Mouse (Mus musculus): ENCODE results near the gene Acbd6. TPM values are rescaled to one million over a fixed set of nuclear protein-coding genes. Genes with fewer than 3 reads are reported as not detected.

Gene Acbd6
- total RNA-seq, 4 experiments from 2014 or later, result 83.5 to 94.2 (median 89.7) TPM

- no peak for DNase-seq (ENCODE audit: low spot score in 2 of 2)
Observed at GRCm38 (mm10) chr1:155560021-155560420, 2.1 kb downstream of the Acbd6 start.

- DNase-seq (ENCODE audit: low spot score in 2 of 2), result no peak
Observed at GRCm38 (mm10) chr1:155560678-155561077, 2.8 kb downstream of the Acbd6 start.

- no peak for DNase-seq (ENCODE audit: low spot score in 2 of 2)
Observed at GRCm38 (mm10) chr1:155562206-155562605, 4.3 kb downstream of the Acbd6 start.

GRCm38 (mm10) chr1:155564741-155565140 lies 6.8 kb downstream of the Acbd6 start:
- DNase-seq (ENCODE audit: low spot score in 2 of 2), result no peak

- DNase-seq (ENCODE audit: low spot score in 2 of 2), result no peak
Observed at GRCm38 (mm10) chr1:155568133-155568532, 10.2 kb downstream of the Acbd6 start.

- DNase-seq (ENCODE audit: low spot score in 2 of 2), result no peak
Observed at GRCm38 (mm10) chr1:155569340-155569739, 11.4 kb downstream of the Acbd6 start.

GRCm38 (mm10) chr1:155574966-155575673 lies 17.2 kb downstream of the Acbd6 start:
- DNase-seq (ENCODE audit: low spot score in 2 of 2), result peak; percentile 60 to 84

- peak in 1 of 2 experiments; percentile 20 for DNase-seq (ENCODE audit: low spot score in 2 of 2)
Observed at GRCm38 (mm10) chr1:155576432-155576831, 18.5 kb downstream of the Acbd6 start.

GRCm38 (mm10) chr1:155577316-155577715 lies 19.4 kb downstream of the Acbd6 start:
- no peak for DNase-seq (ENCODE audit: low spot score in 2 of 2)

- no peak for DNase-seq (ENCODE audit: low spot score in 2 of 2)
Observed at GRCm38 (mm10) chr1:155587961-155588360, 30.0 kb downstream of the Acbd6 start.

GRCm38 (mm10) chr1:155594141-155594540 lies 36.2 kb downstream of the Acbd6 start:
- no peak for DNase-seq (ENCODE audit: low spot score in 2 of 2)

GRCm38 (mm10) chr1:155596576-155596975 lies 38.7 kb downstream of the Acbd6 start:
- DNase-seq (ENCODE audit: low spot score in 2 of 2), result no peak

- no peak for DNase-seq (ENCODE audit: low spot score in 2 of 2)
Observed at GRCm38 (mm10) chr1:155604706-155605105, 46.8 kb downstream of the Acbd6 start.

- no peak for DNase-seq (ENCODE audit: low spot score in 2 of 2)
Observed at GRCm38 (mm10) chr1:155605391-155606155, 47.7 kb downstream of the Acbd6 start.

- DNase-seq (ENCODE audit: low spot score in 2 of 2), result no peak
Observed at GRCm38 (mm10) chr1:155606156-155606531, 48.2 kb downstream of the Acbd6 start.

GRCm38 (mm10) chr1:155608524-155608923 lies 50.6 kb downstream of the Acbd6 start:
- no peak for DNase-seq (ENCODE audit: low spot score in 2 of 2)

GRCm38 (mm10) chr1:155614426-155614825 lies 56.5 kb downstream of the Acbd6 start:
- DNase-seq (ENCODE audit: low spot score in 2 of 2), result no peak

GRCm38 (mm10) chr1:155621075-155621474 lies 63.2 kb downstream of the Acbd6 start:
- no peak for DNase-seq (ENCODE audit: low spot score in 2 of 2)

- no peak for DNase-seq (ENCODE audit: low spot score in 2 of 2)
Observed at GRCm38 (mm10) chr1:155623192-155623591, 65.3 kb downstream of the Acbd6 start.

GRCm38 (mm10) chr1:155627746-155628145 lies 69.8 kb downstream of the Acbd6 start:
- DNase-seq (ENCODE audit: low spot score in 2 of 2), result no peak

- DNase-seq (ENCODE audit: low spot score in 2 of 2), result no peak
Observed at GRCm38 (mm10) chr1:155636648-155637047, 78.7 kb downstream of the Acbd6 start.

- DNase-seq (ENCODE audit: low spot score in 2 of 2), result peak in 1 of 2 experiments; percentile 15
Observed at GRCm38 (mm10) chr1:155645816-155646215, 87.9 kb downstream of the Acbd6 start.
